Mouse (Mus musculus) hindbrain, embryonic 15.5 days (tissue): ENCODE measurements around the gene Zbtb8b. TPM values are rescaled to one million over a fixed set of nuclear protein-coding genes. Genes with fewer than 3 reads are reported as not detected.
A peak's percentile ranks its signal among the peaks of the same experiment; 100 is the strongest.
"Not testable (repeated sequence)": the region's sequence is repeated elsewhere in the genome, so short reads cannot be mapped to it uniquely, and the experiment has no call there.

Experiments
- ATAC-seq: fragments of 200-750 bp; cut with Nextera tagmentation; 2 replicates; pipeline ENCODE4 v1.8.0; 2017; ENCODE audit warnings: low read depth, moderate number of reproducible peaks, moderate TSS enrichment; ENCODE audit not compliant: low FRiP score
- H3K27ac ChIP-seq: fragments of 300-500 bp; sonication (generic); replicated peaks from 2 replicates; pipeline ENCODE4 v1.5.1; 2015; ENCODE audit warnings: mild to moderate bottlenecking, inconsistent platforms
- H3K27me3 ChIP-seq: fragments of 300-500 bp; sonication (generic); 2 replicates; pipeline ENCODE4 v1.6.1; 2015; ENCODE audit warnings: control low read depth, inconsistent platforms
- H3K36me3 ChIP-seq: fragments of 300-500 bp; sonication (generic); 2 replicates; pipeline ENCODE4 v1.6.1; 2015; ENCODE audit warnings: control low read depth, inconsistent platforms
- H3K4me1 ChIP-seq: fragments of 300-500 bp; sonication (generic); replicated peaks from 2 replicates; pipeline ENCODE4 v1.6.1; 2015; ENCODE audit warnings: control low read depth, inconsistent platforms
- H3K4me2 ChIP-seq: fragments of 300-500 bp; sonication (generic); 2 replicates; pipeline ENCODE4 v1.6.1; 2015; ENCODE audit warnings: moderate library complexity, mild to moderate bottlenecking, inconsistent platforms
- H3K4me3 ChIP-seq: fragments of 300-500 bp; sonication (generic); 2 replicates; pipeline ENCODE4 v1.5.1; 2015; ENCODE audit warnings: mild to moderate bottlenecking, inconsistent platforms
- H3K9ac ChIP-seq: fragments of 300-500 bp; sonication (generic); 2 replicates; pipeline ENCODE4 v1.6.1; 2015; ENCODE audit warnings: inconsistent platforms
- H3K9me3 ChIP-seq: fragments of 300-500 bp; sonication (generic); 2 replicates; pipeline ENCODE4 v1.6.1; 2016; ENCODE audit warnings: control low read depth, inconsistent platforms
- WGBS: fragments of 180-500 bp; shearing (Covaris S2); methylation state at CpG from one replicate; pipeline ENCODE4 v1.1.7; 2015; 5-methylcytosine and 5-hydroxymethylcytosine counted together
- polyA plus RNA-seq: library from polyadenylated mRNA; unstranded; fragments of >200 nt; fragmentation: Nextera tagmentation; extraction: Ambion mirVana; gene quantifications from 2 replicates; pipeline ENCODE4 v1.2.1, GENCODE M21; 2015

Zbtb8b gene
- polyA plus RNA-seq, 1 experiment from 2014 or later = 17.1 TPM

DNA sequence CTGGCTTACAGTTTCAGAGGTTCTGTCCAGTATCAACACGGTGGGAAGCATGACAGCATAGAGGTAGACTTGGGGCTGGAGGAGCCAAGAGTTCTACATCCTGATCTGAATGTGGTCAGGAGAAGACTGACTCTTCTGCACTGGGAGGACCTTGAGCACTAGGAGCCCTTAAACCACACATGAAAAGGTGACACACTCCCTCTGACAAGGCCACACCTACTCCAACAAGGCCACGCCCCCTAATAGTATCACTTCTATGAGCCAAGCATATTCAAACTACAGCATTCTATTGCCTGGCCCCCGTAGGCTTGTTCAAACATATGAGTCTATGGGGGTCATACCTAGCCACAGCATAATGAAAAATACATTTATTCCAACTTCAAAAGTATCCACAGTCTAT, 30.1 kb downstream of the Zbtb8b start:
- ATAC-seq, H3K9ac ChIP-seq, H3K4me3 ChIP-seq, H3K4me2 ChIP-seq, H3K27ac ChIP-seq, H3K27me3 ChIP-seq, H3K36me3 ChIP-seq, H3K9me3 ChIP-seq, H3K4me1 ChIP-seq: not testable (repeated sequence)
- WGBS = 90% methylated on average over 3 of the region's 3 CpGs

DNA sequence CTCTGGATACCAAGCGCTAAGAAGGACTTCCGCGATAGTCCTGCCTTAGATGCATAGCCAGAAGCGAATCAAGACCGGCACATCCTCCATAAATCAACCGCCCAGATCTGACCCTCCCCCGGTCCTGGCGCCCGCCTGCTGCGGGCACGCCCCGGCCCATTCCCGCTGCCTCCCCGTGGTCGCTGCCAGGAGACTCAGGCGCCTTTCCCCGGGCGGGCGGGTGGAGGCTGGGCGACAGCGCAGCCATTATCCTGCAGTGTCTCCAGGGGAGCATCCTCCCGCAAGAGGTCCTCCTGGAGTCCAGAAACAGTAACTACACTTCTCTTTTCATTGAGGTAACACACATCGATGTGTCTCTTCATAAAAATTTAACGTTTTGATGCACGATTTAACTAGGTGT, 34.2 kb downstream of the Zbtb8b start:
- Histone ChIP-seq H3K27ac (no peak overlapping the region), H3K4me2 (peak overlapping the region; percentile 61), H3K9ac (peak overlapping the region; percentile 42; the same call in 1 of the 2 replicates), H3K4me1 (no peaks in the 10 kb centered on the region), H3K27me3 (no peaks in the 10 kb centered on the region), H3K36me3 (no peaks in the 10 kb centered on the region), H3K4me3 (peak overlapping the region; percentile 40), H3K9me3 (no peaks in the 10 kb centered on the region)
- 0 out of 2 replicates have a peak, but pooled peaks have one; percentile 30 for ATAC-seq
- under 1% methylated on average over 25 of the region's 25 CpGs for WGBS

DNA sequence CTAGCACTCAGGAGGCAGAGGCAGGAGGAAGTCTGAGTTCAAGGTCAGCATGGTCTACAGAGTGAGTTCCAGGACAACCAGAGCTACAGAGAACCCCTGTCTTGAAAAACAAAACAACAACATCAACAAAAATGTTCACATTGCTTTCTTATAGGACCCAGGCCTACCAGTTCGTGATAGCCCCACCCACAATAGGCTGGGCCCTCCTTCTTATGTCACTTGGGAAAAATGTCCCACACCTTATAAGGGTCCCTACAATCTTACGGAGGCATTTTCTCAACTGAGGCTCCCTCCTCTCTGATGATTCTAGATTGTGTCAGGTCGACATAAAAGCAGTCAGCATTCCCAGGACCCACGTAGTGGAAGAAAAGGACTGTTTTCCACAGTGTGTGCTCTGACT, 40.8 kb downstream of the Zbtb8b start:
- H3K4me2 ChIP-seq = no peak overlapping the region
- no peaks in the 10 kb centered on the region for H3K27me3 ChIP-seq
- ATAC-seq = no peak
- no peaks in the 10 kb centered on the region for H3K9me3 ChIP-seq
- H3K36me3 ChIP-seq = no peaks in the 10 kb centered on the region
- no peak overlapping the region for H3K27ac ChIP-seq
- 85% methylated on average over 4 of the region's 4 CpGs for WGBS
- no peak overlapping the region for H3K9ac ChIP-seq
- no peak overlapping the region for H3K4me3 ChIP-seq
- H3K4me1 ChIP-seq = no peaks in the 10 kb centered on the region

DNA sequence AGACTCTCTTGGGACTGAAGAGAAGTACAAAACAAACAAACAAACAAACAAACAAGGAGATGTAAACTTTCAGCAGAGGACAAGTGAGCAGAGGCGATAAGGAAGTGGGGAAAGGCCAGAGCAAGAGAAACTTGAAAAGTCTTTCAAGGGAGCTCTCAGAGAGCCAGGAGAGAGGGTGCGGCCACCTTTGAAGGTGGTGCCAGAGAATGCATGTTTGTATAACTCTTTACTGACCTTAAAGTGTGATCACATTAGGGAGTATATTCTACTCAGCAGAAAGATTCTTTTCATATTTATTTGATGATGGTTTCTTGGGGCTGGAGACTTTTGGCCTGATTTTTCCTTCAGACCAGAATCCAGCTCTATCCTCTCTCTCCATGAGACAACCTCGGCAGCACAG, 43.7 kb downstream of the Zbtb8b start:
- no peaks in the 10 kb centered on the region for H3K36me3 ChIP-seq
- H3K9me3 ChIP-seq = no peaks in the 10 kb centered on the region
- H3K27me3 ChIP-seq = no peaks in the 10 kb centered on the region
- no peak overlapping the region for H3K4me3 ChIP-seq
- H3K4me1 ChIP-seq = no peaks in the 10 kb centered on the region
- no peak for ATAC-seq
- H3K9ac ChIP-seq = no peak overlapping the region
- no peak overlapping the region for H3K4me2 ChIP-seq
- WGBS = 86% methylated on average over 3 of the region's 3 CpGs
- H3K27ac ChIP-seq = no peak overlapping the region

DNA sequence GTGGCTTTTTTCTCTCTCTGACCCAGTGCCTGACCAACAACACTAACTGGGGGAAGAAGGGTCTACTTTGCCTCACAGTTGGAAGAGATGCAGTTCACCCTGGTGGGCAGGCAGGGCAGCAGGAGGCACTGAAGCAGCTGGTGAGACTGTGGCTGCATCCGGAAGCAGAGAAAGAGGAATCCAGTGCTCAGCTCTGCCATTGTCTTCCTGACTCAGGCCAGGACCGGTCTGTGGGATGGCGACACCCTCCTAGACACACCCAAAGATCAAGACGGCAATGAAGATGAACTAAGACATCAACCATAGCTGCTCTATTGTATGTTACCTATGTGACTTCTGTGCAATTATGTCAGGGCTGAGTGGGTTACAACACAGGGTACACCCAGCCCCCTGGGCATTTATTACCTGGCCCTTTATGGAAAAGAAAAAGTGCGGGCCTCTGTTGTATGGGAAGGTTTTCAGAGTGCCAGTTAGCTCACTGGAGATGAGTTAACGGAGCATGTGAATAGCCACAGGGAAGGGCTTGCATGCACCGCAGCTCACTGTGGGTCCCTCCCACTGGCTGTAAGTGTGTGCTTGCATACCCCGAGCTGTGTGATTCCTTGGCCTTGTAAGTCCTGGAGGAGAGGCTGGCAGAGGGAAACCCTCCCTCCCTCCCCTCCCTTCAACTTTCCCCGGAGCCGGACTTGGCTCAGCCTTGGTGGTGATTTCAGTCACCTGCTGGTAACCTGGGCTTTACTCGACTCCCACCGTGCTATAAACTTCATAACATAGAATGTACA, 46.4 kb downstream of the Zbtb8b start:
- H3K27me3 ChIP-seq = no peaks in the 10 kb centered on the region
- ATAC-seq = no peak
- no peak overlapping the region for H3K27ac ChIP-seq
- no peaks in the 10 kb centered on the region for H3K4me1 ChIP-seq
- H3K4me3 ChIP-seq = no peak overlapping the region
- H3K9me3 ChIP-seq = no peaks in the 10 kb centered on the region
- no peaks in the 10 kb centered on the region for H3K36me3 ChIP-seq
- no peak overlapping the region for H3K9ac ChIP-seq
- 44% methylated on average over 12 of the region's 12 CpGs for WGBS
- H3K4me2 ChIP-seq = no peak overlapping the region

DNA sequence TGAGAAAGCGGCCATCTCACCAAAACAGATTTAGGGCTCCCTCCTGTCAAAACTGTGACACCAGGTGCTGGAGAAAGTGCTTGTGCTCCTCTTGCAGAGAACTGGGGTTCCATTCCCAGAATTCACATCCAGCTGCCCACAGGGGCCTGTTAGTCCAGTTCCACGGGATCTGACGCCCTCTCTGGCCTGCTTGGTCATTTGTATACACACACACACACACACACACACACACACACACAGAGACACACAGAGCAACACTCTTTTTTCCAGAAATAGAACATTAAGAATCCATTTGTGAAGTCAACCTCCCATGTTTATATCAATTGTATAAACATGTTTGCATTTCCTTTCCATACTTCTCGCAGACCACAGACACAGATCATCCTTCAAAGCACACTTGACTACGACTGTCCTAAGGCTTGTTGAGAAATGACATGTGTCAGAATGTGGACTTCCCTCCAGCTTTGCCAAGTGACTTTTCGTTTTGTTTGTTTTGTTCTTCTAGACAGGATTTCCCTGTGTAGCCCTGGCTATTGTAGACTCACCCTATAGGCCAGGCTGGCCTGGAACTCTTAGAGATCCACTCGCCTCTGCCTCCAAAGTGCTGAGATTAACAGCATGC, 49.6 kb downstream of the Zbtb8b start:
- no peaks in the 10 kb centered on the region for H3K27me3 ChIP-seq

DNA sequence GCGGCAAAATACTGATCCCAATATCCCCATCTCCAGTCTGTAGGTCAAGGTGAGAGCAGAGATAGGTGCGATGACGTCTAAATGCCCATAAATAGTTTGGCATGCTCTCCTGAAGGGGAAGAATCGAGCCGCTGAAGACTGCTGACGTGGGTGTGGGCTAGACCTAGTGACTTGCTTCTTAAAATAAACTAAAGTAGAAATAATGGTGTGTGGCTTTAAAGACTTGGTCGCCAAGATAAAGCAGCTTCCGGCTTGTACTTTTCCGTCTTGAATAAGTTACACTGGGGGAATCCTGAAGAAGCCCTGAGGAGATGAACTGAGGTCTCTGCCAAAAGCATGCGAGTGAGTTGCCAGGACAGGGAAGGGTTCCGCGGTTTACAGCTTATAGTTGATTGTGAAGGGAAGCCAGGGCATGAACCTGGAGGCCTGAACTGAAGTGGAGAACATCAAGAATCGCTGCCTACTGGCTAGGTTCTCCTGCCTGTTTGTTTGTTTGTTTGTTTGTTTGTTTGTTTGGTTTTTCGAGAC, 50.4 kb downstream of the Zbtb8b start:
- H3K9ac ChIP-seq = no peak overlapping the region
- H3K4me1 ChIP-seq = no peaks in the 10 kb centered on the region
- ATAC-seq = no peak
- no peak overlapping the region for H3K27ac ChIP-seq
- H3K9me3 ChIP-seq = no peaks in the 10 kb centered on the region
- no peaks in the 10 kb centered on the region for H3K27me3 ChIP-seq
- H3K36me3 ChIP-seq = no peaks in the 10 kb centered on the region
- WGBS = 87% methylated on average over 14 of the region's 14 CpGs
- no peak overlapping the region for H3K4me3 ChIP-seq
- H3K4me2 ChIP-seq = no peak overlapping the region

More for the DNA sequence above, 49.6 kb downstream of the Zbtb8b start:
- no peak overlapping the region for H3K4me2 ChIP-seq
- no peak for ATAC-seq
- H3K9me3 ChIP-seq = no peaks in the 10 kb centered on the region
- H3K4me1 ChIP-seq = no peaks in the 10 kb centered on the region
- 90% methylated on average over 7 of the region's 7 CpGs for WGBS
- H3K27ac ChIP-seq = no peak overlapping the region
- no peak overlapping the region for H3K4me3 ChIP-seq
- no peaks in the 10 kb centered on the region for H3K36me3 ChIP-seq
- no peak overlapping the region for H3K9ac ChIP-seq

DNA sequence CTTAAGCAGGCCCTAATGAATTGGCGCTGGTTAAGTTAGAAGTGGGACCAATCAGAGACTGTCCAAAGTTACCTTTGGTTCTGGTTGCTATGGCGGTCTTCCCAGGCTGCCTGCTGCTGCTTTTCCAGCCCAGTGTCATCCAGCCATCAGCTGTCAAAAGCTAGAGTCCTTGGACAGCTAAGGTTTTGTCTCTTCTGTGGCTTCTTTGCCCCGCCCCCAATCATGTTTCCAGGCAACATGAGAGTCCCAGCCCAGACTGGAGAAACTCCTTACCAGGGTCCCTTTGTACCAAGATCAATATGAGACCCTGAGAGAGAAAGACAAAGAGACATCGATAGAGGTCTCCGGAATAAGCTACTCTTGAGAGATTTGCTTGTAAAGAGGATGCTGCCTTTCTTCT, 52.2 kb downstream of the Zbtb8b start:
- H3K36me3 ChIP-seq = no peaks in the 10 kb centered on the region
- no peak overlapping the region for H3K4me2 ChIP-seq
- no peak overlapping the region for H3K4me3 ChIP-seq
- 54% methylated on average over 5 of the region's 5 CpGs for WGBS
- no peaks in the 10 kb centered on the region for H3K9me3 ChIP-seq
- no peak overlapping the region for H3K27ac ChIP-seq
- ATAC-seq = no peak
- H3K27me3 ChIP-seq = no peaks in the 10 kb centered on the region
- H3K9ac ChIP-seq = no peak overlapping the region
- H3K4me1 ChIP-seq = no peaks in the 10 kb centered on the region

DNA sequence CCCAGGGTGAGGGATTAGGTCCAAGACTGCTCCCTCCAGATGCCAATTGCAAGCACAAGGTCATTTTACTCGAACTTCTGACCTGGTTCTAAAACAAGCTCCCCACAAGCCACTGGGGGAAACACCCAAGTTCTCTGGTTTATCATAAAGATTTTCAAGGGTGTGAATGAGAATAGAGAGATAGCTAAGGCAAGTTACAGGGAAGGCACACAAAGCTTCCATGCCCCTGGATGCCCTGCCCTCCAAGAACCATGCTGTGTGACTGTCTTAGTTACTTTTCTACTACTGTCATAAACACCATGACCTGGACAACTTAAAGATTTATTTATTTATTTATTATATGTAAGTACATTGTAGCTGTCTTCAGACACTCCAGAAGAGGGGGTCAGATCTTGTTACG, 53.7 kb downstream of the Zbtb8b start:
- Histone ChIP-seq H3K27ac (no peak overlapping the region), H3K36me3 (no peaks in the 10 kb centered on the region), H3K4me2 (no peak overlapping the region), H3K9ac (no peak overlapping the region), H3K4me3 (no peak overlapping the region), H3K4me1 (no peaks in the 10 kb centered on the region), H3K9me3 (no peaks in the 10 kb centered on the region), H3K27me3 (no peaks in the 10 kb centered on the region)
- no peak for ATAC-seq
- 88% methylated on average over 2 of the region's 2 CpGs for WGBS

DNA sequence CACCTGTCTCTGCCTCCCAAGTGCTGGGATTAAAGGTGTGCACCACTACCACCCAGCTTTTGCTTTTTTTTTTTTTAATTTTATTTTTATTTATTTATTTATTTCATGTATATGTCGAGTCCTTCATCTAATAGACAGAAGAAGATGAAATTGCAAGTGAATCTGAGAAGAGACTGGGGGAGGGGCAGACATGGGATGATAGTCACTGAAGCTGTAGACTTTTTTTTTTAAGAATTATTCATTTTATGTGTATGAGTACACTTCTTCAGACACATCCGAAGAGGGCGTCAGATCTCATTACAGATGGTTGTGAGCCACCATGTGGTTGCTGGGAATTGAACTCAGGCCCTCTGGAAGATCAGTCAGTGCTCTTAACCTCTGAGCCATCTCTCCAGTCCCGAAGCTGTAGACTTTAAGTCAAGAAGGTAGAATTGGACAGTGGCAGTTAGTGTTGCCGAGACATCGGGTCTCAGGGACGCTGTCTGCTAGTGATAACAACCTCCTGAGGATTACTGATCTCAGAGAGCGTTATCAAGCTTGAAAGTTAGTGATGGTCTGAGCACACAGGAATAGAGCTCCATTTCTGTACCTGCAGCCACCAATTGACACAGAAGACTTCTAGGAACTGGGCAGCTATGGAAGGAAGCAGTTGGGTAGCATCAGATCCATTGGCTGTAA, 54.2 kb downstream of the Zbtb8b start:
- Histone ChIP-seq H3K27me3 (no peaks in the 10 kb centered on the region), H3K4me1 (no peaks in the 10 kb centered on the region), H3K9ac (no peak overlapping the region), H3K36me3 (no peaks in the 10 kb centered on the region), H3K4me3 (no peak overlapping the region), H3K4me2 (no peak overlapping the region), H3K9me3 (no peaks in the 10 kb centered on the region), H3K27ac (no peak overlapping the region)
- ATAC-seq = no peak
- WGBS = 92% methylated on average over 8 of the region's 8 CpGs

DNA sequence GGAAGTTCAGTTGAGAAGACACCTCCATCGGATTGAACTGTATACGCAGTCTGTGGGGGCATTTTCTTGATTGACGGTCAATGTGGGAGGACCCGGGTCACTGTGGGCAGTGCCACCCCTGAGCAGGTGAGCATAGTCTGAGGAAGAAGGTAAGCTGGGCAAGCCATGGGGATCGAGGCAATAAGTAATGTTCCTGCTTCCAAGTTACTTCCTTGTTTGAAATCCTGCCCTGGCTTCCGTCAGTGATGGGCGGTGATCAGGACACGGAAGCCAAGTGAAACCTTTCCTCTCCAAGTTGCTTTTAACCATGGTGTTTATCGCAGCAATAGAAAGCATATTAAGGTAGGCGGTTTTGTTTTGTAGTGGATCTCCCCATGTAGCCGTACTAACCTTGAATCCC, 55.0 kb downstream of the Zbtb8b start:
- WGBS = 88% methylated on average over 11 of the region's 11 CpGs
- H3K4me1 ChIP-seq = no peaks in the 10 kb centered on the region
- no peaks in the 10 kb centered on the region for H3K27me3 ChIP-seq
- H3K27ac ChIP-seq = no peak overlapping the region
- ATAC-seq = no peak
- no peaks in the 10 kb centered on the region for H3K36me3 ChIP-seq
- H3K9ac ChIP-seq = no peak overlapping the region
- no peak overlapping the region for H3K4me3 ChIP-seq
- no peaks in the 10 kb centered on the region for H3K9me3 ChIP-seq
- no peak overlapping the region for H3K4me2 ChIP-seq

DNA sequence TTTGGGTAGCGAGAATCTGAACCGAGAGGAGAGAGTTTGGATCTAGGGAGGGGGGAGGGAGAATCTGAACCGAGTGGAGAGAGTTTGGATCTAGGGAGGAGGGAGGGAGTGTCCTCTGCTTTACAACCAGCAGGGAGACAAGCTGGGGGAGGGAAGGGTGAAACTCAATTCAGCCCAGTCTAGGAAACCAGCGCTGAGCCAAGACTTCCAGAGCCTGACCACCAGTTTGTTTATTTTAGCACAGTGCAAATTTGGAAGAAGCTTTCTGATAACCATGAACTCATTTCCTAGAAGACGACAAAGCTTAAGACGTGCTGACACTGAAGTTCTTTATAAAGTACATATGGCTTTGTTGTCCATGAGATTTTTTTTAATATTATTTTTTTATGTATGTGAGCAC, 56.2 kb downstream of the Zbtb8b start:
- WGBS = 41% methylated on average over 6 of the region's 6 CpGs
- Histone ChIP-seq H3K4me3 (no peak overlapping the region), H3K9me3 (no peaks in the 10 kb centered on the region), H3K27me3 (0 out of 2 replicates have a peak, but pooled peaks cover 3% of the 10 kb centered on the region), H3K4me1 (no peaks in the 10 kb centered on the region), H3K9ac (no peak overlapping the region), H3K36me3 (no peaks in the 10 kb centered on the region), H3K4me2 (no peak overlapping the region), H3K27ac (no peak overlapping the region)
- ATAC-seq = no peak
